Mouse (Mus musculus) granulocyte monocyte progenitor cell, adult 5-6 weeks (primary cell): Measurements from ENCODE around the gene Akap1. TPM values are rescaled to one million over a fixed set of nuclear protein-coding genes. Genes with fewer than 3 reads are reported as not detected.
A peak's percentile ranks its signal among the peaks of the same experiment; 100 is the strongest.

ENCODE experiments used
- ATAC-seq: replicated peaks from 2 replicates; pipeline ENCODE4 v1.8.0; 2016; ENCODE audit warnings: mild to moderate bottlenecking, moderate TSS enrichment, inconsistent platforms; ENCODE audit not compliant: poor library complexity, severe bottlenecking
- total RNA-seq, 2 experiments: library from RNA; stranded (forward) in 1 of 2; stranded (reverse) in 1 of 2; fragments of 200-712, 200-1000 nt in 1 of 2; fragments of >200 nt in 1 of 2; fragmentation: Nextera tagmentation in 1 of 2; gene quantifications; 2 replicates each; pipeline ENCODE4 v1.2.3; 2014 to 2017

The Akap1 gene
- total RNA-seq, 2 experiments from 2014 or later: 12.7 to 15.9 TPM

DNA sequence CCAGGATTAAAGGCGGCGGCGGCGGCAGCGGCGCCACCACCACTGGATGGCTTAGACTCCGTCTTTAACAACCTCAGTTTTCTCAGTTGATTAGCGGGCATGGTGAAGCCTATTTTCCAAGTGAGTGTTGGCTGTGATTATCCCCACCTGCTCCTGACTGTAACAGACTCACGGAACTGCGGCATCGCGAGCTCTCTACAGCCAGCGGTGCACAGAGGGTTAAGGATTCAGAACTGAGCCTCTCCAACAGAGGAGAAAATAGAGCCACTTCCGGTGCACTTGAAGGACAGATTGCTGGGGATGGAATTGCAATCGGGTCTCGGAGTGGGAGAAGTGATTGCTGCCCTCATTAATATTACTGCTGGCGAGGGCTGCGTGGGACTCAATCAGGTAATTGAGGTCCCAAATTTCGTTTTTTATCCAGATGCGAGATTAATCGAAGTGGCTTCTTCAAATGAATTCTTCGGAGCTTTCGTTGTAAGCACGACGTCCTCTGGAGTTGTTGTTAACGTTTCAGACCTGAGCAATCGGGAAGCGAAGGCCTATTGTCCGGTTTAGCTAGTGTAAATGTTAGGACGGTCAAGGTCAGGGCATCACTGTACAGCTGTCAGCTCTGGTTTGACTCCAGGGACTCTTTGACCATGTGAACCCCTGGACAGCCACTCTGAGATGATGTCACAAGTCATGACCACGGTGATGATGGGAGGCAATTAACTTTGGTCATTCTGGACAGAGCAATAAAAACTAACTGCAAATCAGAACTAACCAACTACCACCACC lies 61.0 kb downstream of the Akap1 start:
- no peak for ATAC-seq

DNA sequence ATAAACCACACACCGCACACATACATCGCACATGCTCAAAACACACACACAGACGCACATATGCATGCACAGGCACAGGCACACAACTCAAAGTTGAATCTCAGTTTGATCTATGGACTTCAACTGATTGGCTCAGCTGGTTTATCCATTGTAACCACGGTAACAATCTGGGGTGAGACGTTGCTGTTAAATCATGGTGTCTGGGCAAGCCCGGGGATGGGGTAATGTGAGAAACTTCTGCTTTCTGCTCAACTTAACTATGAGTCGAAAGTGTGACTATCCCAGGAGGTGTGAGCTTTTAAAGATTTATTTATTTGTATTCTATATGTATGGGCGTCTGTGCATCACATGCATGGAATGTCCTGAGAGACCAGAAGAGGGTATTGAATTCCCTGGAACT lies 68.2 kb downstream of the Akap1 start:
- peak; percentile 56; the same call in 1 of the 2 replicates for ATAC-seq

DNA sequence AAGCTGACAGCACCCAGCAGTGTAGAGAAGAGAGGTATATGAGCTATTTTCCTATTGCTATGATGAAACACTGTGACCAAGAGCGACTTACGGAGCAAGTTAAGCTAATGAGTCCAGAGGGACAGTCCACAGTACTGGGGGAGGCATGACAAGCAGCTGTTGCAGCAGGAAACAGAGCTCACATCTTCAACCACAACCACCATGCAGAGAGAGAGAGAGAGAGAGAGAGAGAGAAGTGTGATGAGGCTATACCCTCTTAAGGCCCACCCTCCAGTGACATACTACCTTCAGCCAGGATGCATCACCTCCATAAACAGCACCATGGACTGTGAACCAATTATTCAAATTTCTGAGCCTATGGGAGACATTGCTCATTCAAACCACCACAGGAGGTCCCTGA lies 74.5 kb downstream of the Akap1 start:
- no peak for ATAC-seq

DNA sequence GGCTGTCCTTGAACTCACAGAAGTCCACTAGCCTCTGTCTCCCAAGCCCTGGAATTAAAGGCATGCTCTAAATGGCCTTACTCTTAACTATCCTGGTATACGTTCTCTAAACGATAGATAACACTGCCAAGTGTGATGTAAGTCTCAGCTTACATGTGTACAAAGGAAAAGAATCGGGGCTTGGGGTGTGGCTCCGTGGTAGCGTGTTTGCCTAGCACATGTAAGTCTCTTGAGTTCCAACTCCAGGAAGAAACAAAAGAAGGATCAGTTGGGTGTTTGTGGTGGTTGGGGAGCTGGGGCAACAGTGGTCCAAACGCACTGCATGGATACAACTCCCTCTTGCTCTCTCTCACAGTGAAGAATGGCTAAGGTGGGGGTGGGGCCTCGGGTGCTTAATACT lies 77.6 kb downstream of the Akap1 start:
- no peak for ATAC-seq

DNA sequence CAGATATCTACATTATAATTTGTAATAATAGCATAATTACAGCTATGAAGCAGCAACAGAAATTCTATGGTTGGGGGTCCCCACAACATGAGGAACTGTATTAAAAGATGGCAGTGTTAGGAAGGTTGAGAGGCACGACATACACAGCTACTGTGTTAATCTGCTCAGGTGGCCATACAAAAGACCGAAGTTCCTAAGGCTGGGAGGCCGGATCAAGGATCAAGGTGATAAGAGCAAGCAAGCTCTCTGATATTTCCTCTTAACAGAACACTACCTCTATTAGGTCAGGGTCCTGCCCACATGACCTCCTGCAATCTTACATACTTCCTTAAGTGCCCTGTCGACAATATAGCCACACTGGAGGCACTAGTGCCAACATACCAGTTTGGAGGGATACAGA lies 80.9 kb downstream of the Akap1 start:
- ATAC-seq: no peak

DNA sequence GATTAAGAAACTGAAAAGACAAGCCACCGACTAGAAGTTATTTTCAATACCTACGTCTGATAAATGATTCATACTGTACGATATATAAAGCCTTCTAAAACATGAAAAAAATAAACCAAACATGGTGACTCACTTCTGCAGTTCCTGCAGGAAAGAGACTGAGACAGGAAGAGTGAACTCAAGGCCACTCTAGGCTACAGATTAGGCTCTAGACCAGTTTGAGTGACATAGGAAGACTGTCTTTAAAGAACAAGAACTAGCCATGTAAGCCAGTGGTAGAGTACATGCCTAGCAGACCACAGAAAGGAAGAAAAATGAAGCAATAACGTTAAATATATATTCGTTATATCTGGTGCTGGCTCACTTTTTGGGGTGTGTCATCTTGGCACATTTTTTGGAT lies 81.9 kb downstream of the Akap1 start:
- ATAC-seq: no peak

Other genes with a start within 250 kb of the Akap1 start
- 35.2 and 39.6 TPM in 2 replicates for gene Msi2, start 146.1 kb downstream of the Akap1 start, total RNA-seq (2014; fragmentation: Nextera tagmentation)
- gene Msi2, start 146.1 kb downstream of the Akap1 start, total RNA-seq (2017): 33.6 and 34.7 TPM in 2 replicates
- gene Scpep1, start 90.9 kb upstream of the Akap1 start, total RNA-seq (2014; fragmentation: Nextera tagmentation): 18.1 and 22.3 TPM in 2 replicates
- 11.5 and 13.4 TPM in 2 replicates for gene Scpep1, start 90.9 kb upstream of the Akap1 start, total RNA-seq (2017)
- not detected in 2 replicates for gene Elobl, start 102.3 kb upstream of the Akap1 start, total RNA-seq (2014; fragmentation: Nextera tagmentation)
- gene Elobl, start 102.3 kb upstream of the Akap1 start, total RNA-seq (2017): not detected in 2 replicates
- 9.1 and 16.2 TPM in 2 replicates for gene Coil, start 105.7 kb upstream of the Akap1 start, total RNA-seq (2014; fragmentation: Nextera tagmentation)
- gene Coil, start 105.7 kb upstream of the Akap1 start, total RNA-seq (2017): 8.4 and 17.7 TPM in 2 replicates
- gene Trim25, start 134.8 kb upstream of the Akap1 start, total RNA-seq (2014; fragmentation: Nextera tagmentation): 26.9 and 32.2 TPM in 2 replicates
- 14.0 and 18.4 TPM in 2 replicates for gene Trim25, start 134.8 kb upstream of the Akap1 start, total RNA-seq (2017)
- 4.9 and 6.8 TPM in 2 replicates for gene Dgke, start 202.3 kb upstream of the Akap1 start, total RNA-seq (2014; fragmentation: Nextera tagmentation)
- 5.0 and 7.3 TPM in 2 replicates for gene Dgke, start 202.3 kb upstream of the Akap1 start, total RNA-seq (2017)
- not detected in 2 replicates for gene Gm525, start 209.3 kb upstream of the Akap1 start, total RNA-seq (2014; fragmentation: Nextera tagmentation)
- gene Gm525, start 209.3 kb upstream of the Akap1 start, total RNA-seq (2017): not detected in 2 replicates